Mouse (Mus musculus) hindbrain, embryonic 15.5 days (tissue): Measurements from ENCODE around the gene Srf. TPM values are rescaled to one million over a fixed set of nuclear protein-coding genes. Genes with fewer than 3 reads are reported as not detected.
A peak's percentile ranks its signal among the peaks of the same experiment; 100 is the strongest.

Experiments
- ATAC-seq: fragments of 200-750 bp; cut with Nextera tagmentation; 2 replicates; pipeline ENCODE4 v1.8.0; 2017; ENCODE audit warnings: low read depth, moderate number of reproducible peaks, moderate TSS enrichment; ENCODE audit not compliant: low FRiP score
- H3K27ac ChIP-seq: fragments of 300-500 bp; sonication (generic); replicated peaks from 2 replicates; pipeline ENCODE4 v1.5.1; 2015; ENCODE audit warnings: mild to moderate bottlenecking, inconsistent platforms
- H3K27me3 ChIP-seq: fragments of 300-500 bp; sonication (generic); 2 replicates; pipeline ENCODE4 v1.6.1; 2015; ENCODE audit warnings: control low read depth, inconsistent platforms
- H3K36me3 ChIP-seq: fragments of 300-500 bp; sonication (generic); 2 replicates; pipeline ENCODE4 v1.6.1; 2015; ENCODE audit warnings: control low read depth, inconsistent platforms
- H3K4me1 ChIP-seq: fragments of 300-500 bp; sonication (generic); replicated peaks from 2 replicates; pipeline ENCODE4 v1.6.1; 2015; ENCODE audit warnings: control low read depth, inconsistent platforms
- H3K4me2 ChIP-seq: fragments of 300-500 bp; sonication (generic); 2 replicates; pipeline ENCODE4 v1.6.1; 2015; ENCODE audit warnings: moderate library complexity, mild to moderate bottlenecking, inconsistent platforms
- H3K4me3 ChIP-seq: fragments of 300-500 bp; sonication (generic); 2 replicates; pipeline ENCODE4 v1.5.1; 2015; ENCODE audit warnings: mild to moderate bottlenecking, inconsistent platforms
- H3K9ac ChIP-seq: fragments of 300-500 bp; sonication (generic); 2 replicates; pipeline ENCODE4 v1.6.1; 2015; ENCODE audit warnings: inconsistent platforms
- H3K9me3 ChIP-seq: fragments of 300-500 bp; sonication (generic); 2 replicates; pipeline ENCODE4 v1.6.1; 2016; ENCODE audit warnings: control low read depth, inconsistent platforms
- WGBS: fragments of 180-500 bp; shearing (Covaris S2); methylation state at CpG from one replicate; pipeline ENCODE4 v1.1.7; 2015; 5-methylcytosine and 5-hydroxymethylcytosine counted together
- polyA plus RNA-seq: library from polyadenylated mRNA; unstranded; fragments of >200 nt; fragmentation: Nextera tagmentation; extraction: Ambion mirVana; gene quantifications from 2 replicates; pipeline ENCODE4 v1.2.1, GENCODE M21; 2015

The Srf gene
- polyA plus RNA-seq, 1 experiment from 2014 or later: 4.5 TPM

DNA sequence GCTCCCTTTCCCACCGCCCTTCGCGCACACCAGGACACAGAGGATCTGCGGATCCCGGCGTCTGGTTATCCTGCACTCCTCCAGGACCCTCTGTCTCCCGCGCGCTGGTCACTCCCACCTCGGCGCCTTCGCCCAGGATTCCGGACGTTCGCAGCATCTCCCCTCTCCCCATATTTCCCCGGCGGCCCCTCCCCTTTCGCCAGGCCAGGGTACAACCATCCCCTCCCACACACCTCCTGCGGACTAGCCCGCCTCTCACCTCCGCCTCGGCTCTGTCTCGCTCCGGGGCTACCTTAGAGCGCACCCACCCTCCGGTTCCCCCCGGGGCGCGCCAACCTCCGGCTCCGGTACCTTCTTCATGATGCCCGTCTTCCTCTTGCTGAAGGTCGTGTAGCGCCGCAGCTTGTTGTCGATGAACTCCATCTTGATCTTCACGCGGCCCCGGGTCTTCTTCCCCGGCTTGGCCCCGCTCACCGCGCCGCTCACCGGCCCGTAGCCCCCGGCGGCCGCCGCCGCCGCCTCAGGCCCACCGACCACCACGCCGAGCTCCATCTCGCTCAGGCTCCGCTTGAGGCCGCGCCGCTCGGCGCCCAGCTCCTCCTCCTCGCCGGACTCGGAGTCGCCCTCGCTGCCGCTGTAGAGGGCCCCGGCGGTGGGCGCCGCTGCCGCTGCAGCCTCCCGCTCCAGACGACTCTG is 850 bp downstream of the Srf start:
- peak overlapping the region; percentile 95 for H3K27ac ChIP-seq
- peaks cover 40% of the 10 kb centered on the region for H3K4me1 ChIP-seq
- no peaks in the 10 kb centered on the region for H3K27me3 ChIP-seq
- H3K4me3 ChIP-seq: peak overlapping the region; percentile 91
- peaks cover 21% of the 10 kb centered on the region for H3K36me3 ChIP-seq
- peak overlapping the region; percentile 84 for H3K4me2 ChIP-seq
- H3K9ac ChIP-seq: peak overlapping the region; percentile 96
- ATAC-seq: no peak
- under 1% methylated on average over 73 of the region's 75 CpGs for WGBS
- no peaks in the 10 kb centered on the region for H3K9me3 ChIP-seq

DNA sequence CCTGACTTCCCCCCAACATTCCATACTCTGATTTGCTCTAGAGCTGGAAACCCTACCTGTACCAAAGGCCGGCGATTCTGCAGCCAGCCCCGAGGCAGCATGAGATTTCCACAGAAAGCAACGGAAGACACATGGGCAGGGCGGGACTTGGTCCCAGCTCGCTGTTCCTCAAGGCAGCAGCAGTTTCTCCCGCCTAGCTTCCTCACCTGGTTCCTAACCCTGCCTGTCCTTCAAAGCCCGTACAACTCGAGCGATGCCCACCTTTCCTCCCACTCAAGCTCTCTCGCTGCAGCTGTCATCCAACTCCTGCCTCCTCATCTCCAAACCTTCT is 1.4 kb downstream of the Srf start:
- Histone ChIP-seq H3K4me2 (peak overlapping the region; percentile 84), H3K27ac (peak overlapping the region; percentile 95), H3K4me3 (peak overlapping the region; percentile 91), H3K9me3 (no peaks in the 10 kb centered on the region), H3K4me1 (peaks cover 40% of the 10 kb centered on the region), H3K36me3 (peaks cover 26% of the 10 kb centered on the region), H3K9ac (peak overlapping the region; percentile 96), H3K27me3 (no peaks in the 10 kb centered on the region)
- 0% methylated on average over 11 of the region's 11 CpGs for WGBS
- no peak for ATAC-seq

DNA sequence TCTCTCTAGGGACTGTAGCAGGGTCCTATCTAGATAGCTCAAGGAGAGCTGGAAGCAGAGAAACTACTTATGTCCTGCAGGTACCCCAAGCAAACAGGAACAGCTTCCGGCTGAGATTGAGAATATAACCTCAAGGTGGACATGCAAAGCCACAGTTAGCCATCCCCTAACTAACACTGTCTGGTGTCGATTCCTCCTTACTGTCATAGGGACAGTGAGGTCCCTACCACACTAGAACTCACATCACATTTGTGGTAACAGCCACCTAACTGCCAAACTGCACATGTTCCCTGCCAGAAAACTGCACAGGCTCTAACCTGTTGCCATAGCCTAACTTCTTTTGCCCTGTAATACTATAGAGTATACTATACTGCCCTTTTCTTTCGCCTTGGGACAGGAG is 2.0 kb downstream of the Srf start:
- ATAC-seq: no peak
- Histone ChIP-seq H3K9ac (peak overlapping the region; percentile 96), H3K36me3 (peaks cover 30% of the 10 kb centered on the region), H3K27ac (0 out of 2 replicates have a peak overlapping the region, but pooled peaks have one; percentile 95), H3K4me2 (peak overlapping the region; percentile 84), H3K27me3 (no peaks in the 10 kb centered on the region), H3K4me1 (peaks cover 40% of the 10 kb centered on the region), H3K4me3 (peak overlapping the region; percentile 91), H3K9me3 (no peaks in the 10 kb centered on the region)
- 82% methylated on average over 3 of the region's 3 CpGs for WGBS

DNA sequence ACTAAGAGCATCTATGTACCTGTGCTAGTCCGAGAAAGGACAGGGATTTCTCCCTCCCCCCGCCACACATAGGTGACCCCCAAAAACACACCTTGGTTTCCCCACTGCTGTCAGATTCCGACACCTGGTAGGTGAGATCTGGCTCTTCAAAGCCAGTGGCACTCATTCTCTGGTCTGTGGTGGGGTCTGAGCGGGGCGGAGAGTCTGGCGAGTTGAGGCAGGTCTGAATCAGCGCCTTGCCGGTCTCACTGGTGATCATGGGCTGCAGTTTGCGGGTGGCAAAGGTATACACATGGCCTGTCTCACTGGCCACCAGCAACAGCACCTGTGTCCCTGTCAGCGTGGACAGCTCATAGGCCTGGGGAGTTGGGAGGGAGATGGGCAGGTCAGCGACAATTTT is 2.5 kb downstream of the Srf start:
- no peaks in the 10 kb centered on the region for H3K9me3 ChIP-seq
- no peaks in the 10 kb centered on the region for H3K27me3 ChIP-seq
- ATAC-seq: no peak
- peak overlapping the region; percentile 96 for H3K9ac ChIP-seq
- peak overlapping the region; percentile 91 for H3K4me3 ChIP-seq
- peak overlapping the region; percentile 84 for H3K4me2 ChIP-seq
- peaks cover 35% of the 10 kb centered on the region for H3K36me3 ChIP-seq
- peak overlapping the region; percentile 68 for H3K27ac ChIP-seq
- H3K4me1 ChIP-seq: peaks cover 40% of the 10 kb centered on the region
- WGBS: 46% methylated on average over 11 of the region's 11 CpGs

DNA sequence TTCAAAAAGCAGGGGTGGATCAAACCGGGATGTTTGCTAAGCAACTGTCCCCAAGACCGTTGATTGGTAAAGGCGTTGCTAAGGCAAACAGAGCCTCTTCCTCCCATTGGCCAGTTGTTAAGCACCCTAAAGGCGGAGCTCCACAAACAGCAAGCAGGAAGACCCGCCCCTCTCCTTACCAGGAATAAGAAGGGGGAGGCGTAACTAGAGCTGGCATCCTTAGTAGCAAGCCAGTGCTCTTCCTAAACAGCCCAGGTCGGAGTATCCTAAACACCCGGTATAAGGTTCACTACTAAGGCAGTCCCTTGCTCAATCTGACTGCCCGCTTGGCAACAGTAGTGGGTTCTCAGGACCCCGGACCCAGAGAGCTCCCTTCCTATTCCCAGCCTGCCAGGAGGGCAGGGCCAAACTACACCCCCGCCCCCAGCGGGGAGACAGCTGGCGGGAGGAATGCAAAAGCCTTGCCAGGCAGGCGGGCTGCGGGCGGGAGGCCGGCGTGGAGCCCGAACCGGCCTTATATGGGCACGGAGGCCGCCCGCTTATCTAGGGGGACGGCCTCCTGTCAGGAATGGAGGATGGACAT is 3.0 kb downstream of the Srf start:
- Histone ChIP-seq H3K4me2 (peak overlapping the region; percentile 84), H3K27me3 (no peaks in the 10 kb centered on the region), H3K9ac (peak overlapping the region; percentile 96), H3K4me1 (peaks cover 40% of the 10 kb centered on the region), H3K27ac (peak overlapping the region; percentile 68), H3K9me3 (no peaks in the 10 kb centered on the region), H3K36me3 (peaks cover 40% of the 10 kb centered on the region), H3K4me3 (peak overlapping the region; percentile 91)
- WGBS: 0% methylated on average over 24 of the region's 24 CpGs
- ATAC-seq: peak; percentile 77

DNA sequence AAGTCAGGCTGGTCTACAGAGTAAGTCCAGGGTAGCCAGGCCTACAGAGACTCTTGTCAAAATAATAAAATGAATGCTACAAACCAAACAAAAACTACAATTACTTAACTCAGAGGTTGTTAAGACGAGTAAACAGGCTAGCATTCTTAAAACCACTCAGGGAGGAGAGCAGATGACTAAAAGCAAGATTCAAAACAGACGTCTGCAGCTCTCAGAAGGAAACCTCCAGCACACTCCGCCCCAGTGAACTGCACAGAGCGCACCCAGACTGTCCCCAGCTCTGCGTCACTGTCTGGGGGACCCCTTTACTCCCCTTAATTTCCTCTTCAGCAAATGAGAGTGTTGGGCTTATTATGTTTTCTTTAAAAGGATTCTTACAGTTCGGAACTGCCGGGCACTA is 3.8 kb downstream of the Srf start:
- Histone ChIP-seq H3K27me3 (no peaks in the 10 kb centered on the region; the same call in 1 of the 2 replicates), H3K36me3 (peaks cover 40% of the 10 kb centered on the region), H3K9ac (no peak overlapping the region), H3K4me2 (peak overlapping the region; percentile 84), H3K27ac (peak overlapping the region; percentile 68; the same call in 1 of the 2 replicates), H3K9me3 (no peaks in the 10 kb centered on the region), H3K4me3 (peak overlapping the region; percentile 91; the same call in 1 of the 2 replicates), H3K4me1 (peaks cover 39% of the 10 kb centered on the region)
- WGBS: 83% methylated on average over 7 of the region's 7 CpGs
- ATAC-seq: no peak

DNA sequence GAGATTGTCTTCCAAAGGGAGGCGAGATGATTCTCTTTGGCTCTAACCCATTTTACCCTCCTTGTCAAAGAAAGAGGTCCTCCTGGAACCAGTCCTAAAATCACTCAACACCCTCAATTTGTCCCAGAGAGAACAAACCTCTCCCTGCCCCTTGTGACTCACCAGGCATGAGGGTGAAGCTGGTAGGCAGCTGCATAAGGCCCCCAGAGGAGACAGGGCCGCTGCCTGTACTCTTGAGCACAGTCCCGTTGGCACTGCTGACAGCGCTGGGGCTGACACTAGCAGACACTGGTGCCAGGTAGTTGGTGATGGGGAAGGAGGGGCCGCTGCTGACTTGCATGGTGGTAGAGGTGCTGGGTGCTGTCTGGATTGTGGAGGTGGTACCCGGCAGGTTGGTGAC is 4.6 kb downstream of the Srf start:
- H3K9ac ChIP-seq: no peak overlapping the region
- no peak overlapping the region for H3K4me2 ChIP-seq
- H3K36me3 ChIP-seq: peaks cover 40% of the 10 kb centered on the region
- H3K4me1 ChIP-seq: peaks cover 40% of the 10 kb centered on the region
- no peaks in the 10 kb centered on the region for H3K9me3 ChIP-seq
- H3K27ac ChIP-seq: no peak overlapping the region
- no peaks in the 10 kb centered on the region; the same call in 1 of the 2 replicates for H3K27me3 ChIP-seq
- no peak for ATAC-seq
- WGBS: 92% methylated on average over 6 of the region's 6 CpGs
- no peak overlapping the region for H3K4me3 ChIP-seq

DNA sequence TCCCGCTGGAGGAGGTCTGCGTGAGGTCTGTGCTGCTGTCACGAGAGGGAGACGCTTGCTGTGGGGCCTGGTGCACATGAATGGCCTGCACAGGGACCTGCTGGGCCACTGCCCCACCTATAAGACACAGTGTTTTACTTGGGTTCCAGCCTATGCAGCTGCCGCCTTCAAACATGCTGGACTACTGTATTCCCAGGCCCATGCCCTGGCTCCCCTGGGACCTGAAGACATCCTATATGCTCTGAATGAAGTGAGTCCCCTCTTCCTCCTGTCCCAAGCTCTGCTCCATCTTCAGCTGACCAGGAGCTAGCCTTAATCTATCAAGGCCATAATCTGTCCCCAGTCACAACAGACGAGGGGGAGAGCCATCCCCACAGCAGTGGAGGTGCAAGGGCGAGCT is 5.1 kb downstream of the Srf start:
- no peak overlapping the region for H3K4me2 ChIP-seq
- peaks cover 40% of the 10 kb centered on the region for H3K36me3 ChIP-seq
- H3K27me3 ChIP-seq: no peaks in the 10 kb centered on the region; the same call in 1 of the 2 replicates
- H3K9me3 ChIP-seq: no peaks in the 10 kb centered on the region
- H3K9ac ChIP-seq: no peak overlapping the region
- WGBS: 89% methylated on average over 7 of the region's 7 CpGs
- no peak for ATAC-seq
- H3K27ac ChIP-seq: no peak overlapping the region
- no peak overlapping the region for H3K4me3 ChIP-seq
- H3K4me1 ChIP-seq: peaks cover 42% of the 10 kb centered on the region

DNA sequence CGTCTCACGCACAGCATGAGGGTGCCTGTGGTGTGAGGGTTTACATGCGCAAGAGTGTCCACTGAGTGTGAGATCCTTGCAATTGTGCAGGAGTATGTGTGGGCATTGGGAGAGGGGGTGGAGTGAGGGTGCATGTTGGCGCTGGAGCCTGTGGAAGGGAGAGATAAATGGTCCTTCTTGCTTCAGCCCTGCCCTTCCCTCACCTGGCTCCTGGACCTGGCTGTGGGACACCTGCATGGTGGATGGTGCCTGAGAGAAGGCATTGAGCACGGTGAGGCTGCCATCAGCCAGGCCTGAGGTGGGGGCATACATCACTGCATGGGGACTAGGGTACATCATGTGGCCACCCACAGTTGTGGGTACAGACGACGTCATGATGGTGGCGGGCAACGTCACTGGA is 6.3 kb downstream of the Srf start:
- no peak overlapping the region for H3K4me3 ChIP-seq
- H3K27me3 ChIP-seq: no peaks in the 10 kb centered on the region; the same call in 1 of the 2 replicates
- H3K9ac ChIP-seq: no peak overlapping the region
- no peak overlapping the region for H3K27ac ChIP-seq
- H3K4me2 ChIP-seq: no peak overlapping the region
- no peak for ATAC-seq
- H3K36me3 ChIP-seq: peaks cover 40% of the 10 kb centered on the region
- H3K4me1 ChIP-seq: peaks cover 50% of the 10 kb centered on the region
- WGBS: 89% methylated on average over 9 of the region's 9 CpGs
- H3K9me3 ChIP-seq: no peaks in the 10 kb centered on the region

DNA sequence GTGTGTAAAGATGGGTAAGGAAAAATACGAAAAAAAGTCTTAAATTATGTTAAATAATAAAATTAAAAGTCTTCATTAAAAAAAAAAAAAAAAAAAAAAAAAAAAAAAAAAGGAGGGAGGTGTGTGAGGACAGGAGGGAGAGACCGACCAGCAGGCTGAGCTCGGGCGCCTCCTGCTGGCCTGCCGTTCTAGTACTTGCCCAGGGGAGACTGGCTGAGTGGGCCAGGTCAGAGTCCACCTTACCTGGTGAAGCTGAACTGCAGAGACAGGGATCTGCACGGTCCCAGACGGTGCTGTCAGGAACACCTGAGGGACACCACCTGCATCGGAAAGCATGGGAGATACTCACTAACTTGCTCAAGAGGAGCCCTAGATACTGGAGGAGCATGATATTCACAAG is 6.8 kb downstream of the Srf start:
- H3K9ac ChIP-seq: no peak overlapping the region
- no peak overlapping the region for H3K4me3 ChIP-seq
- ATAC-seq: no peak
- peaks cover 46% of the 10 kb centered on the region for H3K4me1 ChIP-seq
- no peaks in the 10 kb centered on the region; the same call in 1 of the 2 replicates for H3K27me3 ChIP-seq
- H3K9me3 ChIP-seq: no peaks in the 10 kb centered on the region
- peaks cover 40% of the 10 kb centered on the region for H3K36me3 ChIP-seq
- WGBS: 30% methylated on average over 8 of the region's 8 CpGs
- no peak overlapping the region for H3K27ac ChIP-seq
- H3K4me2 ChIP-seq: no peak overlapping the region

DNA sequence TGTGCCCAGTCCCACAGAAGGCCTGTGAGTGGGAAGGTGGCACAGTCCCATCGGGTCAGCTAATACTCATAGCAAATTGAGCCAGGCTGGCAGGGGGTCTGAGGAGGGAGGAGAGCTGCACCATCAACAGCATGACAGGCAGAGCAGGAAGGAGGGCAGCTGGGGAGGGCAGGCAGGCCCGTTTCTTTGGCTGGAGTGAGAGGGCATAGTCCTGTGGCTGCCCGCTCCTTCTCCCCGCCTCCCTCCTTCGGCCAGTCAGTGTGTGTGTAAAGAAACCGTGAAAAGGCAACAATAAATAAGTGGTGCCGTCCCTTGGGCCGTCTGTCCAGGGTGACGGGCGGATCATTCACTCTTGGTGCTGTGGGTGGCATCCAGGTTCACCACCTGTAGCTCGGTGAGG is 7.2 kb downstream of the Srf start:
- H3K4me1 ChIP-seq: peaks cover 41% of the 10 kb centered on the region

DNA sequence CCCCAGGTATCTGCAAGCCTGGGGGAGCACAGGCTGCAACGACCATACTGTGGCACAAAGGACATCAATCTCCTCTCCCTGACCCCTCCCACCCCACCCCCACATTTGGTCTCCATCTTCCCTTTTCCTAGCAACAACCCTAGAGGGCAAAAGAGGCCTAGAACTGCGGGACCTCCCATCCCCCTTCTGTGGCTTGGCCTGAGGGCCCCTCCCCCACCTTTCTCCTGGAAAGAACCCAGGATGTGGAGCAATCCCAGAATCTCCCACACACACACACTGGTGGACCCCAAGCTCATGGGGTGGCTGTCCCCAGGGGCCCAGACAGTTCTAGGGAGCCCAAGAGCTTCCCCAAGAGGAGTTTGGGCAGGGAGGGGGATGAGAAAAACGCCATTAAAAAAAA is 8.1 kb downstream of the Srf start:
- 25% methylated on average over 3 of the region's 3 CpGs for WGBS
- ATAC-seq: no peak
- H3K36me3 ChIP-seq: peaks cover 46% of the 10 kb centered on the region

More for the DNA sequence above, 7.2 kb downstream of the Srf start:
- ATAC-seq: no peak
- Histone ChIP-seq H3K27me3 (no peaks in the 10 kb centered on the region; the same call in 1 of the 2 replicates), H3K9me3 (no peaks in the 10 kb centered on the region), H3K36me3 (peaks cover 40% of the 10 kb centered on the region), H3K9ac (no peak overlapping the region), H3K27ac (no peak overlapping the region), H3K4me3 (no peak overlapping the region), H3K4me2 (no peak overlapping the region)
- 57% methylated on average over 11 of the region's 11 CpGs for WGBS

More for the DNA sequence above, 8.1 kb downstream of the Srf start:
- no peaks in the 10 kb centered on the region for H3K9me3 ChIP-seq
- no peak overlapping the region for H3K9ac ChIP-seq
- H3K27ac ChIP-seq: no peak overlapping the region
- no peak overlapping the region for H3K4me3 ChIP-seq
- no peak overlapping the region for H3K4me2 ChIP-seq
- H3K4me1 ChIP-seq: peaks cover 33% of the 10 kb centered on the region
- no peaks in the 10 kb centered on the region; the same call in 1 of the 2 replicates for H3K27me3 ChIP-seq
